Mouse (Mus musculus) intestine, postnatal 0 days (tissue): ENCODE measurements at regions not wholly inside any gene's neighbourhood (a gene's known extent, or its start where the extent isn't known, plus 50 kb on each side); places are given as distances from the start of the nearest gene placed in this dataset.
A peak's percentile ranks its signal among the peaks of the same experiment; 100 is the strongest.

Source experiments
- ATAC-seq: fragments of 200-750 bp; cut with Nextera tagmentation; 2 replicates; pipeline ENCODE4 v1.8.0; 2017; ENCODE audit warnings: mild to moderate bottlenecking, moderate TSS enrichment, moderate library complexity
- H3K27ac ChIP-seq: fragments of 300-500 bp; sonication (generic); 2 replicates; pipeline ENCODE4 v1.5.1; 2014; ENCODE audit warnings: mild to moderate bottlenecking, low read depth, low read length, moderate library complexity
- H3K27me3 ChIP-seq: fragments of 300-500 bp; sonication (generic); replicated peaks from 2 replicates; pipeline ENCODE4 v1.6.1; 2014; ENCODE audit warnings: low read length, mixed read lengths; ENCODE audit not compliant: control insufficient read depth, insufficient read depth
- H3K36me3 ChIP-seq: fragments of 300-500 bp; sonication (generic); 2 replicates; pipeline ENCODE4 v1.6.1; 2014; ENCODE audit warnings: mild to moderate bottlenecking, moderate library complexity; ENCODE audit not compliant: control insufficient read depth, insufficient read depth
- H3K4me1 ChIP-seq: fragments of 300-500 bp; sonication (generic); replicated peaks from 2 replicates; pipeline ENCODE4 v1.6.1; 2014; ENCODE audit warnings: antibody characterized with exemption, low read length, mixed read lengths; ENCODE audit not compliant: control insufficient read depth, insufficient read depth
- H3K4me2 ChIP-seq: fragments of 300-500 bp; sonication (generic); replicated peaks from 2 replicates; pipeline ENCODE4 v1.6.1; 2014; ENCODE audit warnings: low read depth, mild to moderate bottlenecking, moderate library complexity
- H3K4me3 ChIP-seq: fragments of 300-500 bp; sonication (generic); 2 replicates; pipeline ENCODE4 v1.5.1; 2014; ENCODE audit warnings: low read depth, low read length
- H3K9ac ChIP-seq: fragments of 300-500 bp; sonication (generic); 2 replicates; pipeline ENCODE4 v1.6.1; 2014; ENCODE audit warnings: mild to moderate bottlenecking, low read depth, low read length
- H3K9me3 ChIP-seq: fragments of 300-500 bp; sonication (generic); 2 replicates; pipeline ENCODE4 v1.6.1; 2016; ENCODE audit warnings: mixed run types; ENCODE audit not compliant: control insufficient read depth
- CTCF ChIP-seq: sonication (generic); IDR thresholded peaks from 2 replicates; pipeline ENCODE4 v1.5.1; 2016; ENCODE audit warnings: low read depth, mild to moderate bottlenecking, control low read depth, antibody characterized with exemption, moderate library complexity
- WGBS: fragments of 180-500 bp; shearing (Covaris S2); extraction: QIAGEN DNeasy Blood & Tissue Kit; methylation state at CpG from one replicate; pipeline ENCODE4 v1.1.7; 2014; 5-methylcytosine and 5-hydroxymethylcytosine counted together

DNA sequence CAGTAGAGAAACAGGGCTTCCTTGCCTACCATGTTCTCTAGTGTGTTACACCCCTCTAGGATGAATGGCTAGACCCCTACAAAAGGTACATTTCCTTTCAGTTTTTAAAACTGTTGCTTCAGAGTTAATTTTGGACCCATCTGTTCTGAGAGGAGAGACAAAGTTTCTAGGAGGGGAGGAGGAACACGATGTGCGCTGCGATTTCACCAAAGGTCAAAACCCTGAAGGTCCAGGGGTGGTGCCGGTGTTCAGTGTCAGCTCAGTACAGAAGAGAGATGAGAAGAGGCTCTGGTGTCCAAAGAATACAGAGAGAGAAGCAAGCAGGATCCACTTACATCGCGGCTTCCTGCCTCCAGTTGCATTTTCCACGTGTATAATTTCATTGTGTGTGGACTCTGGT is 89.4 kb upstream of the Col1a2 start:
- Histone ChIP-seq H3K27me3 (no peaks in the 10 kb centered on the region), H3K36me3 (no peaks in the 10 kb centered on the region), H3K9ac (no peak overlapping the region), H3K4me2 (no peak overlapping the region), H3K9me3 (no peaks in the 10 kb centered on the region), H3K4me3 (no peak overlapping the region), H3K27ac (no peak overlapping the region), H3K4me1 (no peaks in the 10 kb centered on the region)
- TF ChIP-seq CTCF = no peak
- ATAC-seq = no peak
- 79% methylated on average over 7 of the region's 7 CpGs for WGBS

DNA sequence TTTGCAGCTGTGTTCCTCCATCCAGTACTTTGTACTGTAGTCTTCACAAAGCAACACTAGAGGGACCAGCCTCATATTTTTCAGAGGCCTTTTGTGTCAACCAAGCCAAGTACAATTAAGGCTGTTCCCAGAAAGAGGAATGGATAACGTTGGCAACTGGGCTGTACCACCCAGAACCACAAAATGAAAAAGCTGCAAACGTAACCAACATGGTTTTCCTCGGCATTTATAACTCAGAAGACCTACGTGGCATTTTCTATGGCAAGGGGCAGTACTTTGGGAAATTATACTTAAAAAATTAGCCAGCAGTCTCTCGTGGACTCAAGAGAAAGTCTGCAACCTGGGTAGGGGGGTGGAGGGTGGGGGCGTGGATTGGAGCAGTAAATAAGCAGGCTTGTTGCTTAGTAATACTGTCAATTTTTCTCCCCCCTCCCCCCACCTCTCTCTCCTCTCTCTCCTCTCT is 87.3 kb upstream of the Col1a2 start:
- peak overlapping the region; percentile 38 for H3K4me2 ChIP-seq
- no peaks in the 10 kb centered on the region for H3K36me3 ChIP-seq
- no peak overlapping the region for H3K27ac ChIP-seq
- peak; percentile 31; the same call in 1 of the 2 replicates for ATAC-seq
- H3K9me3 ChIP-seq = no peaks in the 10 kb centered on the region
- TF ChIP-seq CTCF = peak; percentile 74
- no peaks in the 10 kb centered on the region for H3K4me1 ChIP-seq
- H3K9ac ChIP-seq = no peak overlapping the region
- 38% methylated on average over 6 of the region's 6 CpGs for WGBS
- no peaks in the 10 kb centered on the region for H3K27me3 ChIP-seq
- no peak overlapping the region for H3K4me3 ChIP-seq

GRCm38 (mm10) chr6:4418376-4418775 is 86.2 kb upstream of the Col1a2 start:
- Histone ChIP-seq H3K9me3 (no peaks in the 10 kb centered on the region), H3K4me3 (no peak overlapping the region), H3K4me2 (no peak overlapping the region), H3K36me3 (no peaks in the 10 kb centered on the region), H3K9ac (no peak overlapping the region), H3K27me3 (no peaks in the 10 kb centered on the region), H3K27ac (no peak overlapping the region), H3K4me1 (no peaks in the 10 kb centered on the region)
- no peak for TF ChIP-seq CTCF
- no peak for ATAC-seq
- WGBS = 62% methylated on average over 10 of the region's 10 CpGs

GRCm38 (mm10) chr6:4418941-4419351 is 85.7 kb upstream of the Col1a2 start:
- Histone ChIP-seq H3K27ac (peak overlapping the region; percentile 50; the same call in 1 of the 2 replicates), H3K36me3 (no peaks in the 10 kb centered on the region), H3K4me2 (no peak overlapping the region), H3K4me1 (no peaks in the 10 kb centered on the region), H3K27me3 (no peaks in the 10 kb centered on the region), H3K9me3 (no peaks in the 10 kb centered on the region), H3K4me3 (no peak overlapping the region), H3K9ac (no peak overlapping the region)
- TF ChIP-seq CTCF = no peak
- no peak for ATAC-seq
- 52% methylated on average over 5 of the region's 5 CpGs for WGBS

- ATAC-seq = no peak
- Histone ChIP-seq H3K9ac (no peak overlapping the region), H3K9me3 (no peaks in the 10 kb centered on the region), H3K27ac (no peak overlapping the region), H3K4me2 (no peak overlapping the region), H3K4me3 (no peak overlapping the region), H3K27me3 (no peaks in the 10 kb centered on the region), H3K4me1 (no peaks in the 10 kb centered on the region), H3K36me3 (no peaks in the 10 kb centered on the region)
- no peak for TF ChIP-seq CTCF
- WGBS = 87% methylated on average over 7 of the region's 7 CpGs
These were observed 83.1 kb upstream of the Col1a2 start for GRCm38 (mm10) chr6:4421466-4421865.

DNA sequence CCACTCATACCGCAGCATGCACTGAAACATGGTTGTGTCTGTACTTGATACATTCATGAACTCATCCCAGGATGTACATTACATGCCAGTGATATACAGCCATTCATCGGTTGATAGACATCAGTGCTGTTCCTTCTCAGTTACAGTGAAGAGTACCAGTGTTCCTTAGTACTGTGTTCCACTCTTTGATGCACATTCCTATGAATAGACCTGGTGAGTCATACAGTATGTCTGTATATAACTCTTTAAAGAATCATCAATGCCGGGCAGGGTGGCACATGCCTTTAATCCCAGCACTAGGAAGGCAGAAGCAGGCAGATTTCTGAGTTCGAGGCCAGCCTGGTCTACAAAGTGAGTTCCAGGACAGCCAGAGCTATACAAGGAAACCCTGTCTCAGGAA is 77.5 kb upstream of the Col1a2 start:
- Histone ChIP-seq H3K36me3 (no peaks in the 10 kb centered on the region), H3K4me2 (no peak overlapping the region), H3K9ac (no peak overlapping the region), H3K27ac (no peak overlapping the region), H3K4me1 (no peaks in the 10 kb centered on the region), H3K4me3 (no peak overlapping the region), H3K9me3 (no peaks in the 10 kb centered on the region), H3K27me3 (no peaks in the 10 kb centered on the region)
- WGBS = 93% methylated on average over 4 of the region's 4 CpGs
- ATAC-seq = no peak
- no peak for TF ChIP-seq CTCF
